18 mouse cellular contexts compared by ENCODE assay signal in the genomic region with DNA sequence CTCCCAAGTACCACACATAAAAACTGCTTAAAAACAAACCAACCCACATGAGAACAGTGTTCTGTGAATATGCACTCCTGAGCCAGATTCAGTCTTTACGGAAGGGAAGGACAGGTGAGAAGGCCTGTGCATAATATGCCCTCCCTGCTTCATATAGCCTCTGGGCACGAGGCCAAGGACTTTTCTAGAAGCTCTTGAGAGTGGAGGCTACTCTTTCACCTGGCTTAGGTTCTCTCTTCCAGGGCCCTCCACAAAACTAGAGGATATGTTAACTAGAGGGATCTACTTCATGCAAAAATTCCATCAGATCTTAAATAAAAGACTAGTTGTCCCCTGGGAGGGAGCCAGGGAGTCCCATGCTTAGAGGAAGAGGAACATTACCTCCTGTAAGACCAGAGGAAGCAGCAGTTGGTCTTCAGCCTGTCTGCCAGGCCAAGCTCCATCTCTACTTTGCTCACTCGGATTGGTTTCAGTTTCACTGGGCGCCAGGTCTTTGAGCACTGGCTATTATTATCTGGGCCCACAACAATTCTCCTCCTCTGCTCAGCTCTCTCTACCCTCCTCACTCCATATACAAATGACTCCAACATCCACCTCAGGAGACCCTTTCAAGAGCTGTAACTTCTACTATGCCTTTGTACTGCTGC.
DNase-seq lines count a peak whose midpoint lies in the region; TF ChIP-seq lines count a peak whose summit lies in the region.
"Had no signal": no experiment of that assay in that cellular context is flagged by ENCODE, and none has a peak within 500 bp of the region (broad histone marks: within the 10 kb centered on the region; RNA-seq: fewer than 3 reads in every experiment).

No protein-coding gene starts in this region.

- no peak for TF ChIP-seq RAD21 in CH12.LX (IDR thresholded peaks at IDR 0.05; ENCODE audit: low read depth, low read length)

- TF ChIP-seq EP300 in CH12.LX (IDR thresholded peaks at IDR 0.05; ENCODE audit: low read length), result no peak

- peak; percentile 5 to 23 for DNase-seq in kidney, postnatal 36 days
- DNase-seq in kidney, postnatal 14 days, result no peak
- peak; percentile 33 for DNase-seq in CH12.LX (ENCODE audit: extremely low read depth)
- peak; percentile 15 for DNase-seq in brain, adult 2 months (ENCODE audit: low read depth, low spot score)
- DNase-seq in lung, postnatal 25 days (ENCODE audit: low spot score), result peak; percentile 10
- no peak for DNase-seq in heart, embryonic 10.5 days (ENCODE audit: low spot score)
- DNase-seq in layer of hippocampus, adult 18-20 months (ENCODE audit: low spot score in 2 of 2), result no peak
- DNase-seq in retina, embryonic 14.5 days (ENCODE audit: low spot score), result no peak
- DNase-seq: adrenal gland, postnatal 25 days; cerebellum, adult 2 months; cerebellum, postnatal 36 days; kidney, adult 8-10 months; right cerebral cortex, postnatal 4 days; thymus, postnatal 4 days had no signal

- no peak for TF ChIP-seq POLR2A in CH12.LX (IDR thresholded peaks at IDR 0.05; ENCODE audit: low read depth, low read length)

- no peaks in the 10 kb centered on the region for H3K79me2 ChIP-seq in CH12.LX (replicated peaks; ENCODE audit: control insufficient read depth, extremely low read depth, insufficient read depth, poor library complexity, severe bottlenecking)

- no peak for TF ChIP-seq CTCF in CH12.LX (conservative IDR thresholded peaks at IDR 0.05 in 1 of 2, IDR thresholded peaks at IDR 0.05 in 1 of 2; ENCODE audit: low read depth in 2 of 2, low read length in 2 of 2)

- H3K4me3 ChIP-seq in CH12.LX (replicated peaks in 1 of 3; ENCODE audit: low read depth in 2 of 3, low read length in 2 of 3, poor library complexity in 1 of 3), result no peak overlapping the region
- no peak overlapping the region for H3K4me3 ChIP-seq in heart, embryonic 10.5 days
- H3K4me3 ChIP-seq: forebrain, embryonic 10.5 days; hindbrain, embryonic 10.5 days; layer of hippocampus, adult 2 months; midbrain, embryonic 10.5 days had no signal

- peak overlapping the region; percentile 41; the same call in 1 of the 2 replicates for H3K4me2 ChIP-seq in CH12.LX (ENCODE audit: insufficient read depth, low read depth, poor library complexity, severe bottlenecking)

- H3K9ac ChIP-seq in CH12.LX (ENCODE audit: insufficient read depth, low read depth), result peak overlapping the region; percentile 29; the same call in 1 of the 2 replicates

- in situ Hi-C loops in CH12.LX (cut with MboI; ENCODE audit: low pct_ligation_motif_present, low pct_unique_long_range_greater_than_20kb, low sequenced_read_pairs), result no loop called here

- no peaks in the 10 kb centered on the region for H3K27me3 ChIP-seq in CH12.LX (replicated peaks)
- no peaks in the 10 kb centered on the region for H3K27me3 ChIP-seq in heart, embryonic 10.5 days (ENCODE audit: insufficient read depth, poor library complexity, severe bottlenecking)

- H3K27ac ChIP-seq in CH12.LX (ENCODE audit: insufficient read depth, low read depth), result no peak overlapping the region
- no peak overlapping the region for H3K27ac ChIP-seq in heart, embryonic 10.5 days
- H3K27ac ChIP-seq: forebrain, embryonic 10.5 days; hindbrain, embryonic 10.5 days; layer of hippocampus, adult 2 months; midbrain, embryonic 10.5 days had no signal

- H3K36me3 ChIP-seq in CH12.LX (replicated peaks in 1 of 2; ENCODE audit: control insufficient read depth in 1 of 2, insufficient read depth in 1 of 2, low read length in 1 of 2), result peaks cover under 1 to 58% of the 10 kb centered on the region in 2 experiments
- no peaks in the 10 kb centered on the region for H3K36me3 ChIP-seq in heart, embryonic 10.5 days
- H3K36me3 ChIP-seq: forebrain, embryonic 10.5 days; hindbrain, embryonic 10.5 days; midbrain, embryonic 10.5 days had no signal

- H3K9me3 ChIP-seq in CH12.LX (replicated peaks; ENCODE audit: low read length), result no peaks in the 10 kb centered on the region
- H3K9me3 ChIP-seq in heart, embryonic 10.5 days, result no peaks in the 10 kb centered on the region
- H3K9me3 ChIP-seq: forebrain, embryonic 10.5 days; hindbrain, embryonic 10.5 days; midbrain, embryonic 10.5 days had no signal

- H3K4me1 ChIP-seq in CH12.LX (ENCODE audit: control insufficient read depth in 1 of 2, insufficient read depth in 2 of 2), result peaks cover 13 to 21% of the 10 kb centered on the region in 2 experiments
- peaks cover 9% of the 10 kb centered on the region for H3K4me1 ChIP-seq in heart, embryonic 10.5 days
- H3K4me1 ChIP-seq: midbrain, embryonic 10.5 days had no signal

- dilution Hi-C loops in CH12.LX (cut with MboI; ENCODE audit: extremely low pct_ligation_motif_present, extremely low pct_unique_long_range_greater_than_20kb, low sequenced_read_pairs), result no loop called here

- WGBS in heart, embryonic 10.5 days, result 86% methylated on average over 4 of the region's 4 CpGs

TF ChIP-seq in CH12.LX, 34 proteins besides CTCF, POLR2A, EP300 and RAD21:
- TF ChIP-seq USF2 (conservative IDR thresholded peaks at IDR 0.05; ENCODE audit: low read depth, low read length) (no peak), TBP (conservative IDR thresholded peaks at IDR 0.05; ENCODE audit: low read depth, low read length) (no peak), ZKSCAN1 (IDR thresholded peaks at IDR 0.05; ENCODE audit: borderline replicate concordance, low read depth, low read length) (no peak)
TF ChIP-seq in CH12.LX: peak in this region for 0.

Comparison
In these comparisons a context has a peak if more than half of its experiments do, and no peak if none do; other contexts are left out.
1. DNase-seq: peak in kidney, postnatal 36 days (2 of 2), CH12.LX (single experiment), brain, adult 2 months (single experiment) and lung, postnatal 25 days (single experiment); none in kidney, postnatal 14 days (single experiment), heart, embryonic 10.5 days (single experiment), layer of hippocampus, adult 18-20 months (0 of 2) and retina, embryonic 14.5 days (single experiment).